Mouse (Mus musculus): ENCODE measurements around the gene Cyp4a31. TPM values are rescaled to one million over a fixed set of nuclear protein-coding genes. Genes with fewer than 3 reads are reported as not detected.
"Not testable (repeated sequence)": the region's sequence is repeated elsewhere in the genome, so short reads cannot be mapped to it uniquely, and the experiment has no call there.

The Cyp4a31 gene
- polyA plus RNA-seq, 1 experiment = not detected

GRCm38 (mm10) chr4:115596357-115596756 lies 32.9 kb downstream of the Cyp4a31 start:
- Histone ChIP-seq H3K4me3 (ENCODE audit: insufficient read depth, low read depth, low read length) (no peak overlapping the region), H3K27ac (replicated peaks; ENCODE audit: low read depth, low read length) (peak overlapping the region; percentile 93), H3K4me1 (ENCODE audit: control insufficient read depth, insufficient read depth, insufficient read length, low read length) (no peaks in the 10 kb centered on the region)

- Histone ChIP-seq H3K27ac (replicated peaks; ENCODE audit: low read depth, low read length) (peak overlapping the region; percentile 64), H3K4me1 (ENCODE audit: control insufficient read depth, insufficient read depth, insufficient read length, low read length) (no peaks in the 10 kb centered on the region)
These were observed 33.4 kb downstream of the Cyp4a31 start for GRCm38 (mm10) chr4:115596824-115597336.

GRCm38 (mm10) chr4:115600611-115601010 lies 37.2 kb downstream of the Cyp4a31 start, which contains the start of gene Cyp4a32:
TSS of gene Cyp4a32 (plus strand) at chr4:115600969.
- not testable (repeated sequence) for H3K4me1 ChIP-seq (ENCODE audit: control insufficient read depth, insufficient read depth, insufficient read length, low read length); H3K4me3 ChIP-seq (ENCODE audit: insufficient read depth, low read depth, low read length); H3K27ac ChIP-seq (replicated peaks; ENCODE audit: low read depth, low read length)

More at GRCm38 (mm10) chr4:115596824-115597336, 33.4 kb downstream of the Cyp4a31 start:
- no peak overlapping the region for H3K4me3 ChIP-seq (ENCODE audit: insufficient read depth, low read depth, low read length)

GRCm38 (mm10) chr4:115614005-115614404 lies 50.6 kb downstream of the Cyp4a31 start:
- Histone ChIP-seq H3K4me3 (ENCODE audit: insufficient read depth, low read depth, low read length) (no peak overlapping the region), H3K4me1 (ENCODE audit: control insufficient read depth, insufficient read depth, insufficient read length, low read length) (no peaks in the 10 kb centered on the region), H3K27ac (replicated peaks; ENCODE audit: low read depth, low read length) (no peak overlapping the region)

- not testable (repeated sequence) for H3K27ac ChIP-seq (replicated peaks; ENCODE audit: low read depth, low read length); H3K4me1 ChIP-seq (ENCODE audit: control insufficient read depth, insufficient read depth, insufficient read length, low read length)
These were observed 62.1 kb downstream of the Cyp4a31 start for GRCm38 (mm10) chr4:115625560-115625959.

More at GRCm38 (mm10) chr4:115625560-115625959, 62.1 kb downstream of the Cyp4a31 start:
- H3K4me3 ChIP-seq (ENCODE audit: insufficient read depth, low read depth, low read length) = not testable (repeated sequence)

Other genes starting within 250 kb of the Cyp4a31 start
- not detected in 2 replicates for gene Cyp4a12b, start 152.0 kb upstream of the Cyp4a31 start, polyA plus RNA-seq (2012; ENCODE audit: insufficient read depth, insufficient read length, missing spikeins)
- gene Cyp4a30b, start 111.0 kb upstream of the Cyp4a31 start, polyA plus RNA-seq (2012; ENCODE audit: insufficient read depth, insufficient read length, missing spikeins) = not detected in 2 replicates
- not detected in 2 replicates for gene Cyp4a14, start 67.5 kb upstream of the Cyp4a31 start, polyA plus RNA-seq (2012; ENCODE audit: insufficient read depth, insufficient read length, missing spikeins)
- not detected in 2 replicates for gene Cyp4a10, start 45.4 kb upstream of the Cyp4a31 start, polyA plus RNA-seq (2012; ENCODE audit: insufficient read depth, insufficient read length, missing spikeins)
- not detected in 2 replicates for gene Cyp4a32, start 37.3 kb downstream of the Cyp4a31 start, polyA plus RNA-seq (2012; ENCODE audit: insufficient read depth, insufficient read length, missing spikeins)
- 16.9 and 27.9 TPM in 2 replicates for gene Cyp4b1, start 84.1 kb downstream of the Cyp4a31 start, polyA plus RNA-seq (2012; ENCODE audit: insufficient read depth, insufficient read length, missing spikeins)
- 17.3 and 26.7 TPM in 2 replicates for gene Efcab14, start 174.1 kb downstream of the Cyp4a31 start, polyA plus RNA-seq (2012; ENCODE audit: insufficient read depth, insufficient read length, missing spikeins)
- not detected in 2 replicates for gene Tex38, start 217.4 kb downstream of the Cyp4a31 start, polyA plus RNA-seq (2012; ENCODE audit: insufficient read depth, insufficient read length, missing spikeins)
- 48.5 and 53.5 TPM in 2 replicates for gene Atpaf1, start 221.2 kb downstream of the Cyp4a31 start, polyA plus RNA-seq (2012; ENCODE audit: insufficient read depth, insufficient read length, missing spikeins)

All from brown adipose tissue, adult 24 weeks (tissue).